Mouse (Mus musculus): ENCODE measurements around the gene Coq8b. TPM values are rescaled to one million over a fixed set of nuclear protein-coding genes. Genes with fewer than 3 reads are reported as not detected.
A peak's percentile ranks its signal among the peaks of the same experiment; 100 is the strongest.

The Coq8b gene
- total and polyA plus RNA-seq, 2 experiments from 2014 or later, result 15.1 to 26.0 TPM

DNA sequence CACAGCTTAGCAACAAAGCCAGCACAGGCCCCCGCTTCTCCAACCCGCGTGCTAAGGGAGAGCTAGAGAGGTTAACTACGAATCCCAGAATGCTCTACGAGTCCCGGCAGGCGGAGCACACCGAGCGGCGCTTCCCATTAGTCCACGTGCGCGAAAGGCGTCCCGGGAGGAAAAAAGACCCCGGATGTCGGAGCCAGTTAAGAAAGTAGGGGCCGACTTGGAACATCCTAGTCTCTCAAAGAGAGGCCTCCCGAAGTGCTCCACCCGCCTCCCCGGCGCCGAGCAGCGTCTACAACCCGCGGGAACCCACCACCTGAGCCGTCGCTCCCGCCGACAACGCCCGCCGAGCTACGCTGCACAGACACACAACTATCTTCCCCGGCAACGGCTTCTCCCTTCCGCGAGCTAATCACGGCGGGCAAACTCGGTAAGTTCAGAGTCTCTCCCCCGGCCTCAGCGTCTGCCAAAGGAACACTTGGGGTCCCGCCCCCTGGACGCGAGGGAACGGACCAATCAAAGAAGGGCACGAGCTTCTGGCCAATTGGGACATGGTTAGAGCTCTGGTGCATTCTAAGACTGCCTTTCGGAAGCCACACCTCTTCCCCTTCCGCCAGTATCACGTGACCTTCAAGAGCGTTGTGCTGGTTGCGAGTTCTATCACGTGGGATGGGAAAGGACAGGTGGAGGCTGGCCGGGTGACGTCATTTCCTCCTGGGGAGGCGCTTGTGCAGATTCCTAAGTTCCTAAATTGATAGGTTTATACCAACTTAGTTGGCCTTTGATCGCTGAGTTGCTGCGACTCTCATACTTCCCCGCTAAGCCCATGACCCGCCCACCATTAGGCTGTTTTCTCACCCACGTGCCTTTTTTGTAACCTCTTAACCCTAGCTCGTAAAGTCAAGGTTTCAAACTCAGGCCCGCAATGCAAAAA lies 36.9 kb upstream of the Coq8b start, which contains the start of the genes BC024978 and Snrpa:
Gene BC024978, plus strand, starts transcription at position 101 of the 931 bp plus-strand sequence.
Gene Snrpa, minus strand, starts transcription at position 591 of the 931 bp plus-strand sequence.
- ATAC-seq (ENCODE audit: low FRiP score), result peak; percentile 98
- peak; percentile 21; the same call in 1 of the 2 replicates for TF ChIP-seq CTCF (IDR thresholded peaks at IDR 0.05)
- H3K9me3 ChIP-seq (ENCODE audit: low read length), result no peaks in the 10 kb centered on the region

GRCm38 (mm10) chr7:27197136-27197535 lies 35.7 kb upstream of the Coq8b start:
- H3K27me3 ChIP-seq (ENCODE audit: insufficient read depth, low read length), result no peaks in the 10 kb centered on the region
- DNase-seq (ENCODE audit: low spot score) (no peak), ATAC-seq (ENCODE audit: low FRiP score) (no peak)
- 93% methylated on average over 3 of the region's 3 CpGs for WGBS
- no peak for TF ChIP-seq CTCF (IDR thresholded peaks at IDR 0.05)
- no peak overlapping the region for H3K4me3 ChIP-seq (ENCODE audit: low read depth, low read length)
- H3K4me1 ChIP-seq (ENCODE audit: insufficient read depth, low read length), result 0 out of 2 replicates have a peak, but pooled peaks cover 7% of the 10 kb centered on the region
- H3K9me3 ChIP-seq (ENCODE audit: low read length), result no peaks in the 10 kb centered on the region
- H3K36me3 ChIP-seq (ENCODE audit: insufficient read depth, low read length), result peaks cover 15% of the 10 kb centered on the region
- H3K4me2 ChIP-seq (ENCODE audit: low read depth, low read length, poor library complexity, severe bottlenecking), result no peak overlapping the region; the same call in 1 of the 2 replicates
- no peak overlapping the region for H3K9ac ChIP-seq (replicated peaks; ENCODE audit: low read length, poor library complexity, severe bottlenecking)
- H3K27ac ChIP-seq (ENCODE audit: low read depth, low read length), result no peak overlapping the region

More for the DNA sequence above, 36.9 kb upstream of the Coq8b start, which contains the start of the genes BC024978 and Snrpa:
- DNase-seq (ENCODE audit: low spot score), result peak; percentile 100
- Histone ChIP-seq H3K27ac (ENCODE audit: low read depth, low read length) (peak within 1 kb of the TSS; percentile 96), H3K4me3 (ENCODE audit: low read depth, low read length) (peak within 1 kb of the TSS; percentile 78), H3K9ac (replicated peaks; ENCODE audit: low read length, poor library complexity, severe bottlenecking) (peak within 1 kb of the TSS; percentile 88), H3K27me3 (ENCODE audit: insufficient read depth, low read length) (no peaks in the 10 kb centered on the region), H3K4me2 (ENCODE audit: low read depth, low read length, poor library complexity, severe bottlenecking) (peak within 1 kb of the TSS; percentile 79), H3K36me3 (ENCODE audit: insufficient read depth, low read length) (peaks cover 25% of the 10 kb centered on the region), H3K4me1 (ENCODE audit: insufficient read depth, low read length) (0 out of 2 replicates have a peak, but pooled peaks cover 7% of the 10 kb centered on the region)
- under 1% methylated on average over 60 of the region's 64 CpGs for WGBS

- WGBS, result 94% methylated on average over 8 of the region's 8 CpGs
- Histone ChIP-seq H3K27me3 (ENCODE audit: insufficient read depth, low read length) (no peaks in the 10 kb centered on the region), H3K9me3 (ENCODE audit: low read length) (no peaks in the 10 kb centered on the region), H3K4me3 (ENCODE audit: low read depth, low read length) (no peak overlapping the region), H3K36me3 (ENCODE audit: insufficient read depth, low read length) (peaks cover 15% of the 10 kb centered on the region), H3K27ac (ENCODE audit: low read depth, low read length) (no peak overlapping the region), H3K4me1 (ENCODE audit: insufficient read depth, low read length) (0 out of 2 replicates have a peak, but pooled peaks cover 7% of the 10 kb centered on the region), H3K4me2 (ENCODE audit: low read depth, low read length, poor library complexity, severe bottlenecking) (no peak overlapping the region), H3K9ac (replicated peaks; ENCODE audit: low read length, poor library complexity, severe bottlenecking) (no peak overlapping the region)
- DNase-seq (ENCODE audit: low spot score) (no peak), ATAC-seq (ENCODE audit: low FRiP score) (no peak)
- no peak for TF ChIP-seq CTCF (IDR thresholded peaks at IDR 0.05)
These were observed 35.2 kb upstream of the Coq8b start for GRCm38 (mm10) chr7:27197634-27198033.

DNA sequence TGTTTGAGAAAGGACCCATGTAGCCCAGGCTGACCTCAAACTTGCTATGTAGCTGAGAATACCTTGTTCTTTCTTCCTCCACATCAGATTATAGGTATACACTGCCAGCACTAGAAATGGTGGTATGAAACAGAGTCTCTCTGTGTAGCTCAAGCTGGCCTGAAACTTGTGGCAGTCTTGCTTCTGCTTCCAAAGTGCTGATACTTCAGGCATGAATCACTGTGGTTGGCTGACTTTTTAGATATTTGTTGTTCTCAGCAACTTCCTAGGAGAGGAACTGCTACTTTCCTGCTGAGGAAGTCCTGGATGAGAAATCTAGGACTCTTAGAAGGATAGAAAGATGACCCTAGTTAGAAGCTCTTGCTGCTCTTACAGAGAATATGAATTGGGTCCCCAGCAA lies 34.5 kb upstream of the Coq8b start:
- Histone ChIP-seq H3K9ac (replicated peaks; ENCODE audit: low read length, poor library complexity, severe bottlenecking) (no peak overlapping the region), H3K4me3 (ENCODE audit: low read depth, low read length) (no peak overlapping the region), H3K4me1 (ENCODE audit: insufficient read depth, low read length) (0 out of 2 replicates have a peak, but pooled peaks cover 7% of the 10 kb centered on the region), H3K4me2 (ENCODE audit: low read depth, low read length, poor library complexity, severe bottlenecking) (no peak overlapping the region), H3K27me3 (ENCODE audit: insufficient read depth, low read length) (no peaks in the 10 kb centered on the region), H3K36me3 (ENCODE audit: insufficient read depth, low read length) (peaks cover 17% of the 10 kb centered on the region), H3K27ac (ENCODE audit: low read depth, low read length) (no peak overlapping the region), H3K9me3 (ENCODE audit: low read length) (no peaks in the 10 kb centered on the region)
- DNase-seq (ENCODE audit: low spot score) (no peak), ATAC-seq (ENCODE audit: low FRiP score) (no peak)
- TF ChIP-seq CTCF (IDR thresholded peaks at IDR 0.05), result no peak

- Histone ChIP-seq H3K36me3 (ENCODE audit: insufficient read depth, low read length) (peaks cover 17% of the 10 kb centered on the region), H3K4me3 (ENCODE audit: low read depth, low read length) (no peak overlapping the region), H3K4me2 (ENCODE audit: low read depth, low read length, poor library complexity, severe bottlenecking) (no peak overlapping the region), H3K27me3 (ENCODE audit: insufficient read depth, low read length) (no peaks in the 10 kb centered on the region), H3K27ac (ENCODE audit: low read depth, low read length) (no peak overlapping the region), H3K9me3 (ENCODE audit: low read length) (no peaks in the 10 kb centered on the region), H3K4me1 (ENCODE audit: insufficient read depth, low read length) (0 out of 2 replicates have a peak, but pooled peaks cover 7% of the 10 kb centered on the region), H3K9ac (replicated peaks; ENCODE audit: low read length, poor library complexity, severe bottlenecking) (no peak overlapping the region)
- TF ChIP-seq CTCF (IDR thresholded peaks at IDR 0.05), result no peak
- DNase-seq (ENCODE audit: low spot score), result no peak
- 91% methylated on average over 8 of the region's 8 CpGs for WGBS
- no peak for ATAC-seq (ENCODE audit: low FRiP score)
These were observed 34.0 kb upstream of the Coq8b start for GRCm38 (mm10) chr7:27198779-27199178.
